Mouse (Mus musculus): Measurements from ENCODE around the gene Nvl.

The Nvl gene

DNA sequence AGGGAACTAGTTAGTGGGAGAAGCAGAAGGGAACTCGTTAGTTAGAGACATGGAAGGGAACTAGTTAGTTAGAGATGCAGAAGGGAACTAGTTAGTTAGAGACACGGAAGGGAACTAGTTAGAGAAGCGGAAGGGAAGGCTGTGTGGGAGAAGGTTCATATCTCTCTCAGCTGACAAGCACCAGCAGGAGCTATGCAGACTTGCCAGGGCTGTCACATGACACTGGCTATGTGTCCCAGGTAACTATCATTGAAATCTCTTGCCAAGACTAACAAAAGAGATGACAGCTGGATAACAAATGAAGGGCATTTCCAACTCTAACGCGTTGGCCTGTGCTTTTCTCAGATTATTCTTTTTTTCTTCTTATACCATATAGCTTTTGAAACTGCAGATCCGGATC is 79.4 kb downstream of the Nvl start:
- DNase-seq = no peak

- no peak for DNase-seq
Measured at GRCm38 (mm10) chr1:181063991-181064390, 80.0 kb downstream of the Nvl start.

DNA sequence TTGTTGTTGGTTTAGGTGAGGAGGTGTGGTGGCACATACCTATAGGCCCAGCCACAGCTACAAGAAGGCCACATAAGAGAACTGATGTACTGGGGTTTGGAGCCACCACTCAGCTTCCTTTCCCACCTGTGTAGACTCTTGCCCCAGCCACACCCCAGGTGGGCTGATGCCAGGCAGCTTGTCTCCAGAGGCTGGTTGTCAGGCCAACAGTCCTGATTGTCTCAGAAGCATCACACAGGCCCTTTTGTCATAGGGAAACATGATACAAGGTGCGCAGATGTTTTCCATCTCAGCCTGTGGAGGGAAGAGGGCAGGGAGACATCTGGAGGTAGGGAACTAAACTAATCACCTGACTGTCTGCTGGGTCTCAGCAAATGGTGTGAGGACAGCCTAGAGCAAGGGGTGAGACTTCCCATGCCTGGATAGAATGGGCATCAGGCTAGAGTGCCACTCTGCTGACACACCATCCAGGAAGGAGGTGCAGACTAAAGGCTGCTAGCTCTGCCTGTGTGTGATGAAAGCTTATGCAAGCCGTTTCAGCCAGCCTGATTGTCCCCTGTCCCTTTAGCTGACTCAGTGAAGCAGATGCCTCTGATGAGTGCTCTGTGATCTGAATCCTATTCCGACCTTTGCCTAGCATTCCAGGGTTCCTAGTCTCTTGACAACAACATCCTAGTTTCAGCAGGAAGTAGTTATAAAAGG is 82.1 kb downstream of the Nvl start:
- no peak for DNase-seq

GRCm38 (mm10) chr1:181052898-181053297 is 91.1 kb downstream of the Nvl start:
- DNase-seq = no peak

GRCm38 (mm10) chr1:181050937-181051336 is 93.1 kb downstream of the Nvl start, which contains the start of gene 9130409I23Rik:
Gene 9130409I23Rik, plus strand, starts transcription at chr1:181051237.
- no peak for DNase-seq

DNA sequence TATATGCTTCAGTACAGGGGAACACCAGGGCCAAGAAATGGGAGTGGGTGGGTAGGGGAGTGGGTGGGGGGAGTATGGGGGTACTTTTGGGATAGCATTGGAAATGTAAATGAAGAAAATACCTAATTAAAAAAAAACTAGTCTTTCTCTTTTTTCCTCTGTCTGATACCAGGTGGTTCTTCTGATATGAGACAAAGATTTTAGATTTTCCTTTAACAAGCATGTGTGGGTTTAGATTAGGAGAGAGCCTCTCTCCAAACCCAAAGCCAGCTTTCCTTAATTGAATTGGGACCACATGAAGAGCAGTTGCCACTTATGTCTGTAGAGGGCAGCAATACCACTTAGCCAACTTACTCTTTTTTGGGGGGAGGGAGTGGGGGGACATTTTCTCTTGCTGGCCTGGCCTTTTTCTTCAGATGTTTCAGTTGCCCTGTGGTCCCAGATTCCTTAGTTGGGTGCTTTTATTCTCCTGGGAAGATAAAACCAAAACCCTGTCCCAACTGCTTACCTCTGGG is 94.6 kb downstream of the Nvl start:
- DNase-seq = no peak

DNA sequence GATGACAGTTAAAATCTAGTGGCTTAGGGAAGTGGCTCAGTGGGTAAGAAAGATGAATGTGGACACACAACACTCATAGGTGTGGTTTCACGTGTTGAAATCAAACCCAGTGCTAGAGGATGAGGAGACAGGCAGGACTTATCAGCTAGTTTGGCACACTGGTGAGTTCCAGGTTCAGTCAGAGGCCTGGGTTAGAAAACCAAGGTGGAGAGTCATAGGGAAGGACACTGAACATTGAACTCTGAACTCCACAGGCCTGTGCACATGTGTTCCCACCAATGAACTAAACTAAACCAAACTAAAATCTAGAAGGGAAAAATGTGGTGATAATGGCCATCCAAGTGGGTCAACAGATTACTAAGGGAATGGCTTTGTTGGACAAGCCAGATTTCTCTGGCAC is 96.5 kb downstream of the Nvl start:
- DNase-seq = no peak

DNA sequence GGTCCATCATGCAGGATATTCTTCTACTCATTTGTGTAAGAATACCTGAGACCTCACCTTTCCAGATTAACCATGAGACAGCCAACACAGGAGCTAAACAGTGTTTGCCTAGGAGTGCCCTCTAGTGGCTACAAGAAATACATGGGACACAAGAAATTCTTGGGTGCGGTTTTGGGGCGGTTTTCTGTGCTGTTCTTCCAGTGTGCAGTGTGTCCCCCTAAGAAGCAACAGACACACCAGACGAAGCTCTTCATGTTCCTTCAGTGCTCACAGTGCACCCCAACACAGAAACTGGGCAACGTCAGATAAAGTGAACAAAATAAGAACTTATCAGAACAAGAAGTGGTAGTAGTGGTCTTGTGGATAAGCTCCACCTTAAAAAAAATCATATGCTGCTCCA is 104.4 kb downstream of the Nvl start:
- DNase-seq = peak; percentile 44

- no peak for DNase-seq
Measured at GRCm38 (mm10) chr1:181037623-181038022, 106.4 kb downstream of the Nvl start.

All from thymus, postnatal 4 days (tissue).